Mouse (Mus musculus): Measurements from ENCODE around the gene Cebpe. TPM values are rescaled to one million over a fixed set of nuclear protein-coding genes. Genes with fewer than 3 reads are reported as not detected.

Gene Cebpe
- polyA plus RNA-seq, 1 experiment = 0.05 TPM

DNA sequence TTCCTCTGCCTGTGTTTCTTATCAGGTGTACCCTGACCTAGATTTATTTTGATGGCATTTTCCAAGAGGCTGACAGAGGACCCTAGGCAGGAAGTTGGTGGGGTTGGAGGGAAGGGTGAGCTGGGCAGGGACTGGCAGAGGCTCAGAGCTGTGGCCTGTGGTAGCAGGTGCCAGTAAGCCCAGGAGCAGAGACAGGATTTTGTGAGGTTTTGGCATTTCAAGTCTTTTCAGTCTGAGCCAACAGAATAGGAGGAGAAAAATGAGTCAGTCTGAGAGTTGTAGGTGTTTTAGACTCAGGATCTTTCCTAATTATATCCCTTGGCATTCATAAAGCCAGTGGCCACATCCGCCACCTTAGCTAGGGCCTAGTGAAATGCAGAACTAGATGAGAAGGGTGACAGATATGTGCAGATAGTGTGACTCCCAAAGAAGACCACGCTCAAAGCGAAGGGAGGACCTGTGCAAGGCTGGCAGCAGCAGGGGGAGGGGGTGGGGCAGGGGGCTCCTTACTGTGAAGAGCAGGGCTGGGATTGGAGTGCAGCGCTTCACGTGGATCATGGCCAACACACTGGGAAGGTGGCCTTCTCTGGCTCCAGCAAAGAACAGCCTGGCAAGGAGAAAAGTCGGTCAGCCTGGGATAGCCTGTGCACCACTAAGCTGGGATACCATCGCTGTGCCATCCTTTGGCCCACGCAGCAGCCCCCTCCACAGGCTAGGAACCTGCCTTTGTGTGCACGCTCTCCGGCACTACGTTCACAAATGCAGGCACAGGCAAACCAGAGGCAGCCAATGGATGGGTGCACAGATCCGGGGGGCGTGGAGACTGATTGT lies 17.1 kb upstream of the Cebpe start:
- Histone ChIP-seq H3K4me3 (replicated peaks) (no peak overlapping the region), H3K4me1 (ENCODE audit: control insufficient read depth) (no peaks in the 10 kb centered on the region), H3K9me3 (ENCODE audit: control insufficient read depth, low read length) (no peaks in the 10 kb centered on the region), H3K36me3 (ENCODE audit: control insufficient read depth) (no peaks in the 10 kb centered on the region), H3K27me3 (ENCODE audit: control insufficient read depth) (no peaks in the 10 kb centered on the region)
- TF ChIP-seq TAL1 (IDR thresholded peaks at IDR 0.05; ENCODE audit: low read length) = no peak
- no peak for TF ChIP-seq GATA1 (IDR thresholded peaks at IDR 0.05; ENCODE audit: low read length)

- Histone ChIP-seq H3K4me1 (ENCODE audit: control insufficient read depth) (no peaks in the 10 kb centered on the region), H3K27me3 (ENCODE audit: control insufficient read depth) (no peaks in the 10 kb centered on the region), H3K9me3 (ENCODE audit: control insufficient read depth, low read length) (no peaks in the 10 kb centered on the region), H3K4me3 (replicated peaks) (no peak overlapping the region), H3K36me3 (ENCODE audit: control insufficient read depth) (no peaks in the 10 kb centered on the region)
- no peak for TF ChIP-seq TAL1 (IDR thresholded peaks at IDR 0.05; ENCODE audit: low read length)
- TF ChIP-seq GATA1 (IDR thresholded peaks at IDR 0.05; ENCODE audit: low read length) = no peak
These were observed 15.6 kb upstream of the Cebpe start for GRCm38 (mm10) chr14:54727565-54727964.

- Histone ChIP-seq H3K4me3 (replicated peaks) (no peak overlapping the region), H3K4me1 (ENCODE audit: control insufficient read depth) (no peaks in the 10 kb centered on the region), H3K36me3 (ENCODE audit: control insufficient read depth) (no peaks in the 10 kb centered on the region), H3K27me3 (ENCODE audit: control insufficient read depth) (no peaks in the 10 kb centered on the region), H3K9me3 (ENCODE audit: control insufficient read depth, low read length) (no peaks in the 10 kb centered on the region)
- TF ChIP-seq GATA1 (IDR thresholded peaks at IDR 0.05; ENCODE audit: low read length) (no peak), TAL1 (IDR thresholded peaks at IDR 0.05; ENCODE audit: low read length) (no peak)
These were observed 12.1 kb upstream of the Cebpe start for GRCm38 (mm10) chr14:54724049-54724448.

DNA sequence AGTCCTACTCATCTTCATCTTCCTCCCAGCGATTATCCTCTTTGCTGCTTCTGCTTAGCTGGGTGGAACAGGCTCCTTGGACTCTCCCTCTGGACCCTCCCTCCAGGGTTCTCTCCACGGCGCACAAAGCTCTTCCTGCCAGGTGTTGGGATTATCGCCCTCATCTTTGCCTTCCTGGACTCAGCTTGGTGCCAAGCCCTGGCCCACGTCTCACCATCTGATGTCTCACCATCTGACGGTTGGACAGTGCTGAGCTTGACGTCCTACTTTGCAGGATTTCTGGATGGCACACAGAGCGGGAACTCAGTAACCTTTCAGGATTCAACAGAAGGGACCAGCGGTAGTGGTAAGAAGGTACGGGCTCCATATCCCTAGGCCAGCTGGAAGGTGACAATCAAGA lies 9.7 kb upstream of the Cebpe start:
- Histone ChIP-seq H3K4me3 (replicated peaks) (no peak overlapping the region), H3K27me3 (ENCODE audit: control insufficient read depth) (no peaks in the 10 kb centered on the region), H3K9me3 (ENCODE audit: control insufficient read depth, low read length) (no peaks in the 10 kb centered on the region), H3K4me1 (ENCODE audit: control insufficient read depth) (no peaks in the 10 kb centered on the region), H3K36me3 (ENCODE audit: control insufficient read depth) (no peaks in the 10 kb centered on the region)
- TF ChIP-seq TAL1 (IDR thresholded peaks at IDR 0.05; ENCODE audit: low read length) (no peak), GATA1 (IDR thresholded peaks at IDR 0.05; ENCODE audit: low read length) (no peak)

GRCm38 (mm10) chr14:54720654-54721350 lies 8.8 kb upstream of the Cebpe start:
- H3K9me3 ChIP-seq (ENCODE audit: control insufficient read depth, low read length) = no peaks in the 10 kb centered on the region
- 0 out of 2 replicates have a peak, but pooled peaks cover 2% of the 10 kb centered on the region for H3K27me3 ChIP-seq (ENCODE audit: control insufficient read depth)
- H3K4me1 ChIP-seq (ENCODE audit: control insufficient read depth) = no peaks in the 10 kb centered on the region
- TF ChIP-seq TAL1 (IDR thresholded peaks at IDR 0.05; ENCODE audit: low read length) (no peak), GATA1 (IDR thresholded peaks at IDR 0.05; ENCODE audit: low read length) (no peak)
- H3K36me3 ChIP-seq (ENCODE audit: control insufficient read depth) = no peaks in the 10 kb centered on the region
- H3K4me3 ChIP-seq (replicated peaks) = no peak overlapping the region

- H3K4me3 ChIP-seq (replicated peaks) = no peak overlapping the region
- peaks cover 6% of the 10 kb centered on the region for H3K27me3 ChIP-seq (ENCODE audit: control insufficient read depth)
- H3K9me3 ChIP-seq (ENCODE audit: control insufficient read depth, low read length) = no peaks in the 10 kb centered on the region
- H3K36me3 ChIP-seq (ENCODE audit: control insufficient read depth) = no peaks in the 10 kb centered on the region
- no peaks in the 10 kb centered on the region for H3K4me1 ChIP-seq (ENCODE audit: control insufficient read depth)
- TF ChIP-seq TAL1 (IDR thresholded peaks at IDR 0.05; ENCODE audit: low read length) = no peak
- TF ChIP-seq GATA1 (IDR thresholded peaks at IDR 0.05; ENCODE audit: low read length) = no peak
These were observed 8.1 kb upstream of the Cebpe start for GRCm38 (mm10) chr14:54720041-54720440.

DNA sequence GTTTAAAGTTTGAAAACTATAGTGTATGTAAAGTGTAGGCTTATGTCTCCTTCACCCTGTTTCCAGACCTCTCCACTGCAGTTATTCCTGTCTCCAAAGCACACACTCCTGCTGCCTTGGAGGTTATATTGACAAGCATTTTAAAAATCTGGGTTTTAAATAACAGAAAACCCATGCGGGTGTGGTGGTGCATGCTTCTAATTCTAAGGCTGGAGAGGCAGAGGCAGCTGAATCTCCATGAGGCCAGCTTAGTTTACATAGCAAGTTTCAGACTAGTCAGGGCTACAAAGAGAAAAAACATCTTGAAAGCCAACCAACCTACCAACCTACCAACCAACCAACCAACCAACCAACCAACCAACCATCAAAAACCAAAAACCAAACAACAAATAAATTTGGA lies 3.4 kb upstream of the Cebpe start:
- Histone ChIP-seq H3K4me3 (replicated peaks) (no peak overlapping the region), H3K4me1 (ENCODE audit: control insufficient read depth) (peaks cover 18% of the 10 kb centered on the region), H3K9me3 (ENCODE audit: control insufficient read depth, low read length) (no peaks in the 10 kb centered on the region), H3K36me3 (ENCODE audit: control insufficient read depth) (no peaks in the 10 kb centered on the region), H3K27me3 (ENCODE audit: control insufficient read depth) (peaks cover 32% of the 10 kb centered on the region)
- TF ChIP-seq TAL1 (IDR thresholded peaks at IDR 0.05; ENCODE audit: low read length) (no peak), GATA1 (IDR thresholded peaks at IDR 0.05; ENCODE audit: low read length) (no peak)

DNA sequence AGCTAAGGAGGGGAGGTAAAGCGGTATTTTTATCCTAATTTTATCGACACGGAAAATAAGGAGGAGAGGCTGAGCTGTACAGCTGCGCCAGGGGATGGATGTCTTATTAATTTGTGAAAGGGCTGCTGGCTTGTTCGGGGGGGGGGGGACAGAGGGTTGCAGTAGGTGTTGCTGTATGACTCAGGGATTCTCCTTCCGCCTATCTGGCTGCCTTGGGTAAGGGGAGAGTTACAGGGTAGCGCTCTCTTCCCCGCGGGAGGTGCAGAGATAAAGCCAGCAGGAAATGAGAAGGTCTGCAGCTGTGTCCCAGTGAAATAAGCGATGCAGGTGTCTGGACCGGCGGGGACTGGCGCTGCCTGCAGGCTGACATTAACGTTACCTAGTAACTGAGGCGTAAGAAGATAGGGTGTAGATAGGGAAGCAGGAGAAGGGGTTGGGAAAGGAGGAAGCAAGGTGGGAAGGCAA lies 2.7 kb upstream of the Cebpe start:
- Histone ChIP-seq H3K9me3 (ENCODE audit: control insufficient read depth, low read length) (no peaks in the 10 kb centered on the region), H3K4me3 (replicated peaks) (peak overlapping the region; percentile 31), H3K4me1 (ENCODE audit: control insufficient read depth) (peaks cover 18% of the 10 kb centered on the region), H3K36me3 (ENCODE audit: control insufficient read depth) (no peaks in the 10 kb centered on the region), H3K27me3 (ENCODE audit: control insufficient read depth) (peaks cover 39% of the 10 kb centered on the region)
- TF ChIP-seq TAL1 (IDR thresholded peaks at IDR 0.05; ENCODE audit: low read length) = no peak
- no peak for TF ChIP-seq GATA1 (IDR thresholded peaks at IDR 0.05; ENCODE audit: low read length)

GRCm38 (mm10) chr14:54714121-54714520 lies 2.1 kb upstream of the Cebpe start:
- H3K36me3 ChIP-seq (ENCODE audit: control insufficient read depth) = no peaks in the 10 kb centered on the region
- H3K4me3 ChIP-seq (replicated peaks) = peak overlapping the region; percentile 31
- peaks cover 44% of the 10 kb centered on the region for H3K27me3 ChIP-seq (ENCODE audit: control insufficient read depth)
- TF ChIP-seq TAL1 (IDR thresholded peaks at IDR 0.05; ENCODE audit: low read length) = no peak
- no peak for TF ChIP-seq GATA1 (IDR thresholded peaks at IDR 0.05; ENCODE audit: low read length)
- peaks cover 18% of the 10 kb centered on the region for H3K4me1 ChIP-seq (ENCODE audit: control insufficient read depth)
- no peaks in the 10 kb centered on the region for H3K9me3 ChIP-seq (ENCODE audit: control insufficient read depth, low read length)
